Mouse (Mus musculus) gastrocnemius, postnatal 10 days (tissue): ENCODE results near the gene Tnfsf14. TPM values are rescaled to one million over a fixed set of nuclear protein-coding genes. Genes with fewer than 3 reads are reported as not detected.

ENCODE experiments used
- DNase-seq: peaks from one replicate; pipeline ENCODE4 v3.0.0; 2021; ENCODE audit warnings: mixed read lengths
- long read RNA-seq, 2 experiments: library from polyadenylated mRNA; stranded (forward); transcript quantifications; one replicate each; pipeline ENCODE4 v2.0.0; 2021
- total RNA-seq, 2 experiments: library from RNA; stranded (reverse); gene quantifications; 2 replicates each; pipeline ENCODE4 v1.2.3; 2021

Tnfsf14 gene
- under 1 TPM in 1 of 2 experiments, not detected in 1; 0.14 TPM for total RNA-seq
- long read RNA-seq, experiment 1, result 0 reads
- long read RNA-seq, experiment 2, result 0 reads

DNA sequence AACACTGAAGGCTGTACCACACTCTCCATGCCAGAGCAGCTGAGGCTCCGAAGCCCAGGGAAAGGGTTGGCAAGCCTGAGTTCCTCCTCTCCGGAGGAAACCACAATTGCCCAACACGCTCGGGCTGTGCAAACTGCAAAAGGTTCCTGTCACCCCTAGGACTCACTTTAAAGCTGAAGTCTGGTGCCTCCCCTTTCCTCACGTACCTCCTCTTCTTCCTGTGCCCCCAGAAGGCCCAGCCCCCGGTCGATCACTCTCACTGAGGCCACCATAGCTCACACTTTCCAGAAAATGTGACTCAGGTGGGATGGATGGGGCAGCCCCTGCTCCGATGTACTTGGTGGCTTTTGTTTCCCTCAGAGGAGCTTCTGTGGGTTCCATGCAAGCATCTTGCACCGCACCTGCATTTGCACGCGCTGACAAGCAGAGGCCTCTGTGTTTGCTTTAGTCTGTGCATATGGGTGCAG lies at the start of gene Tnfsf14:
TSS of gene Tnfsf14 (minus strand) at position 137 of the 467 bp plus-strand sequence.
- DNase-seq, result no peak

GRCm38 (mm10) chr17:57237181-57237580 lies 43.2 kb upstream of the Tnfsf14 start:
- DNase-seq, result no peak

- DNase-seq, result no peak
Observed at GRCm38 (mm10) chr17:57235803-57236202, 41.8 kb upstream of the Tnfsf14 start.

DNA sequence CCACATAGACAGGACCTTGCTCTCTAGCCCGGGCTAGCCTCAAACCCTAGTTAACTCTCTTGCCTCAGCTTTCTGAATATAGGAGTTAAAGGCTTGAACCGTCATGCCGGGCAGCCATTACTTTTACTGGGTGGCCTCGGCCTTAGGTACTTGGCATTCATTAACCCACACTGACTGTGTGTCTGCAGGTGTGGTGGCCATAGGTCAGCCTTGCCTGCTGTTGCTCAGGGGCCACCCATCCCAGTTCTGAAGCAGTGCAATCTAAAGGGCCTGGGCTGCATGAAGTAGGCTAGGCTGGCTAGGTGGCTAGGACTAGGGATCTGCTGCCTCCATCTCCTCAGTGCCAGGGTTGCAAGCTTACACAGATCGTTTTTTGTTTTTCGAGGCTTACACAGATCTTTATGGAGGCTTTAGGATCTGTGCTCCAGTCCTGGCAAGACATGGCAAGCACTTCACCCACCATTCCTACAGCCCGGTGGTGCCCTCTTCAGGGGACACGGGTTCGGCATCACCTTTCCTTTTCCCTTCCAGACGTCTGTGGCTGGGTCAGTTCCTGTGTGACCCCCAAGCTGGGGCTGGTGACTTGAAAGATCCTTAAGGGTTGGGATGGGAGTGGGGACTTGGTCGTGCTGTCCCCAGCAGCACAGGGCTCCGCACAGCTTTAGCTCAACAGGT lies 40.4 kb upstream of the Tnfsf14 start:
- DNase-seq, result no peak

DNA sequence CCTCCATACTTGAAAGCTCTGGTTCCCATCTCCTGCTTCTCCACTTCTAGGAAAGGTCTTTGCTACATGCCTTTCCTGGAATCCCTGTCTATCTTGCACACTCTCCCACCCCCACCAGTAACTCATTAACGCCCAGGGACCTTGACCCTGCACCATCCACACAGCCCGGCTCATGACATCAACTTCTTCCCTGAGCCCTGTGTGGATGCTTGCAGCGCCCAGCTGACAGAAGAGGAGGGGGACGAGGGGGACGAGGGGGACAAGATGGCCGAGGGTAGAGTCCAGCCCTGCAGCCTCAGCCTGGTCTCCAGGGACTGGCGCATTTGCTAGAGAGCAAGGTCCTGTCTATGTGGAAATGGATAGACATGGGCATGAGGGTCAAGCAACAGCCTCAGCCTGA lies 39.1 kb upstream of the Tnfsf14 start:
- DNase-seq, result no peak

DNA sequence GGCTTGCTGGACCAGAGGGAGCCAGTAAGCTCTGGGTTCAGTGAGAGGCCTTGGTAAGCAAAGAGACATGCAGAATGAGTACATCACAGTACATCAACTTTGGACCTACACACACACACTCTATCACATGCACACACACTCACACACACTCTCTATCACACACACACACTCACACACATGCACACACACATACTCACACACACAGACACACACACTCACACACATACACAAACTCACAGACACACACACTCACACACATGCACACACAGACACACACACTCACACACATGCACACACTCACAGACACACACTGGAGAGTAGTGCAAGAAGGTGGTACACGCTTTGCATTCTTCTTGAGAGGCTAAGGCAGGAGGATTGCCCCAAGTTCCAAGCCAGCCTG lies 38.2 kb upstream of the Tnfsf14 start:
- no peak for DNase-seq

DNA sequence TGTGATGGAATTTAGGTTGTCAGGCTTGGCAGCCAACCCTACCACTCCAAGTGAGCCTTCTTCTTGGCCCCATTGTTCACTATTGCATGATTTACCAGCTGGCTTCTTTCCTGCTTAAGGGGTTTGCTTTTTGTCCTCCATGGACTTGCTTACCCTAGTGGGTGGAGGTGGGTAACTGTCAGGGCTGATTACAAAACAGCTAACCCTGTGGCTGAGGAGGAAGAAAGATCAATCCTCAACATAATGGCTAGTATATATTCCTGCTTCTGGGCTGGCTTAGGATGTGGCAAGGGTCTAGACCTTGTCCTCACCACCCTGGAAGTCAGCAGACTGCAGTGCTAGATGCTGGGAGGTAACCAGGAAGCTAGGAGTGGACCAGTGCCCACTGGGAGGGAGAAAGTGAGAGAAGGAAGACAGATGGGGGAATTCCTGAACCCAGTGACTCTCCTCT lies 37.4 kb upstream of the Tnfsf14 start:
- no peak for DNase-seq

- DNase-seq, result no peak
Observed at GRCm38 (mm10) chr17:57230728-57231125, 36.8 kb upstream of the Tnfsf14 start.

DNA sequence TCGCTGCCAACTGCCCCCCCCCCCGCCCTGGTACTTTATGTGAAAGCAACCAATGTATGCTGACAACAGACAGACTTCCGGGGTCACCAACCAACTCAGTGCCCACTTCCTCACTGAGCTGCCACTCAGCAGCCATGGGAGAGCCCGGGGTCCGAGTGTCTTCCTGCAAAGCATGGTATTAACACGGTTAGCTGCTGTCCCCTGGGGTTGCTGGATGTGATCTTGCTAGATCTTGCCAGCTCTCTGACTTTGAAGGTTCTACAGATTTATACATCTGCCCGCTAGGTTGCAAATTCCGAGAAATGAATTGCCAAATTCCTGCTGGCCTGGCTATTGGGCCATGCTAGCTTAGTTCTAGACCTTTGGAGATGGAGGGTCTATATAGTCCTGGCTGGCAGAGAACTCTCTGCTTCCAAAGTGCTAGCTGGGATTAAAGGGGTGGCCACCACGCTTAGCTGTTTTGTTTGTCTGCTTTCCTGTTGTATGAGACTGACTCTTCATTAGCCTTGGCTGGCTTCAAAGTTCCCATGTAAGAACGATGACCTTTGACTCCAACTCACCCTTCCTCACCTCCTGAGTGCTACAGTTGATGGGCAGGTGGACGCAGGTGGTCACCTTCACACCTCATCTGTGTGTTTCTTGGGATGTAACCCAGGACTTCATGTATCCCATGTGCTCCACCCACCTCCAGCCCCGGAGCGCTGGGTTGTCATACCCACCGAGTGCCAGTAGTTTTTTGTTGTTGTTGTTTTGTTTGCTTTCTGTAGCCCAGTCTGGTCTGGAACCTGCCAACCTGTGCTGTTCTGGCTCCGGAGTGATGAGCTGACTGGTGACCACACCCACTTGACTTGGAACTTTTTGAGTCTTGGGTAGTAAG lies 36.1 kb upstream of the Tnfsf14 start:
- DNase-seq, result no peak

DNA sequence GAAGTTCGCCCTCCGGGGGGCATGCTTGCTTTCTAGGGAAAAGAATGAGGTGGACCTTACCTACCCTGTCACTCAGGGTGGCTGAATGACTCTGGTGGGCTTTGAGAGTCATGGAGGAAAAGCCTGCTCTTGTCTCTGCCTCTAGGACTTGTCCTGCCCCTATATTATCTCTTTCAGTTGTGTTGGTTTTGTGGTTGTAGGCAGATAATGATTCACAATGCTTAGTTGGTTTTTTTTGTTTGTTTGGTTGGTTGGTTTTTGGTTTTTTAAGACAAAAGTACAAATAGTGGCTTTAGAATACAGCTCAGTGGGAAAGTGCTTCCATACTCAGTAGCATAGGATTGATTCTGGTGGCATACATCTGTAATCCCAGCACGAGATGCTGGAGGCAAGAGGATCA lies 34.9 kb upstream of the Tnfsf14 start:
- no peak for DNase-seq

- no peak for DNase-seq
Observed at GRCm38 (mm10) chr17:57228014-57228413, 34.0 kb upstream of the Tnfsf14 start, which contains the start of gene C3. C3 (minus strand) TSS chr17:57228136.

- no peak for DNase-seq
Observed at GRCm38 (mm10) chr17:57227468-57227867, 33.5 kb upstream of the Tnfsf14 start.

DNA sequence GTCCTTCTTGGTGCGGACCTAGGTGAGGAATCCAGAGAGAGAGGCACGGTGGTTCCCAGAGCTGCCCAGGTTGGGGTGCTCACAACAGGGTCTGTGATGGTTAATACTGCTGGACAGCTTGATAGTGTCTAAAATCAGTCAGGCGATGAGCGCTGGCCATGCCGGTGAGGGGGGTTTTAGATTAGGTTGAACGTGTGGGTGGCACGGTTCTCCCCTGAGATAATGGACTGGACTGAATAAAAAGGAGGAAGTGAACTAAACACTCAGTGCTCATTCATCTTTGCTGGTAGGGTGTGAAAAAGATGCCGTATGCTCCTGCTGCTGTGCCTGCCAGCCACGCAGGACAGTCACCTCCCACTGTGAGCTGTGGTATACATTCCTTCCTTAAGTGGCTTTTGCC lies 29.3 kb upstream of the Tnfsf14 start:
- no peak for DNase-seq

- no peak for DNase-seq
Observed at GRCm38 (mm10) chr17:57221911-57222310, 27.9 kb upstream of the Tnfsf14 start.

GRCm38 (mm10) chr17:57219884-57220207 lies 25.9 kb upstream of the Tnfsf14 start:
- no peak for DNase-seq

- DNase-seq, result peak; percentile 81
Observed at GRCm38 (mm10) chr17:57219167-57219883, 25.3 kb upstream of the Tnfsf14 start.

- DNase-seq, result no peak
Observed at GRCm38 (mm10) chr17:57218335-57218900, 24.4 kb upstream of the Tnfsf14 start.

GRCm38 (mm10) chr17:57214676-57215387 lies 20.9 kb upstream of the Tnfsf14 start:
- no peak for DNase-seq

GRCm38 (mm10) chr17:57211501-57211900 lies 17.5 kb upstream of the Tnfsf14 start:
- no peak for DNase-seq

DNA sequence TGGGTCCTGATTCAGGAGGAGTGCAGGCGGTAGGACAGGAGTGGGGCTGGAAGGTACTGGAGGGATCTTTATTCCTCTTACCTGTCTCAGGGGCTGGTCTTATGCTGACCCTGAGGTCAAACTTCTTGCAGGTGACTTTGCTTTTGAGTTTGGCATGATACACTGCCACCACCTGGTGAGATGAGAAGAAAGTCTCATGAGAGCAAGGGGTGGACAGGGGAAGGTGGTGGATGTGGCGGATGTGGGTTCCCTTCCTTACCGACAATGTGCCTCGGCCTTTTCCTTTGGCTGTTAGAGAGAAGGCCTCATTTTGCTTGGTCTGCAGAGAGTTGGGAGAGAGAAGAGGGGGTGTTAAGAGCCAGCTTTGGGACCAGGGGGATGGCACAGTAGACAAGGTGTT lies 15.4 kb upstream of the Tnfsf14 start:
- no peak for DNase-seq

DNA sequence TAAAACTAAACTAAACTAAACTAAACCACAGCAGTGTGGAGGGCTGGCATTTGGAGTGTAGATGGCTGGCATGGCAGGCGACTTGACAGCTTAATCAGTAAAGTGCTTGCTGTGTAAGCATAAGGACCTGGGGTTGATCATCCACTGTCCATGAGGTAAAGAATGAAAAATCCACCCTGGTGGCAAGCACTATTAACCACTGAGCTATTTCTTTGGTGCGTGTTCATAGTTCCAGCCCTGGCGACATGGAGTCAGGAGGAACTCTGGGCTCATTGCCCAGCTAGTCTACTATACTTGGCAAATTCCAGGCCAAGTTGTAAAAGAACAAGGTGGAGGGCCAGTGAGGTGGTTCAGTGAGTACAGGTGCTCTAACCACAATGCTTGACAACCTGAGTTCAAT lies 14.0 kb upstream of the Tnfsf14 start:
- DNase-seq, result no peak
